Mouse (Mus musculus) stomach, embryonic 15.5 days (tissue): Measurements from ENCODE around the gene Rftn1. TPM values are rescaled to one million over a fixed set of nuclear protein-coding genes. Genes with fewer than 3 reads are reported as not detected.

ENCODE experiments used
- ATAC-seq: fragments of 200-750 bp; cut with Nextera tagmentation; 2 replicates; pipeline ENCODE4 v1.8.0; 2017; ENCODE audit warnings: low read depth, moderate number of reproducible peaks, moderate TSS enrichment; ENCODE audit not compliant: insufficient read depth, low FRiP score
- H3K27ac ChIP-seq: fragments of 300-500 bp; sonication (generic); 2 replicates; pipeline ENCODE4 v1.5.1; 2015; ENCODE audit warnings: mild to moderate bottlenecking, inconsistent platforms
- H3K27me3 ChIP-seq: fragments of 300-500 bp; sonication (generic); replicated peaks from 2 replicates; pipeline ENCODE4 v1.6.1; 2015; ENCODE audit warnings: inconsistent platforms
- H3K36me3 ChIP-seq: fragments of 300-500 bp; sonication (generic); 2 replicates; pipeline ENCODE4 v1.6.1; 2015; ENCODE audit warnings: inconsistent platforms
- H3K4me1 ChIP-seq: fragments of 300-500 bp; sonication (generic); 2 replicates; pipeline ENCODE4 v1.6.1; 2015; ENCODE audit warnings: inconsistent platforms
- H3K4me2 ChIP-seq: fragments of 300-500 bp; sonication (generic); 2 replicates; pipeline ENCODE4 v1.6.1; 2015; ENCODE audit warnings: mild to moderate bottlenecking, inconsistent platforms
- H3K4me3 ChIP-seq: fragments of 300-500 bp; sonication (generic); replicated peaks from 2 replicates; pipeline ENCODE4 v1.5.1; 2015; ENCODE audit warnings: inconsistent platforms
- H3K9ac ChIP-seq: fragments of 300-500 bp; sonication (generic); 2 replicates; pipeline ENCODE4 v1.6.1; 2015; ENCODE audit warnings: inconsistent platforms
- H3K9me3 ChIP-seq: fragments of 300-500 bp; sonication (generic); 2 replicates; pipeline ENCODE4 v1.6.1; 2016; ENCODE audit warnings: inconsistent platforms
- WGBS: fragments of 180-500 bp; shearing (Covaris S2); methylation state at CpG from one replicate; pipeline ENCODE4 v1.1.7; 2015; 5-methylcytosine and 5-hydroxymethylcytosine counted together
- polyA plus RNA-seq: library from polyadenylated mRNA; unstranded; fragments of >200 nt; fragmentation: Nextera tagmentation; extraction: Ambion mirVana; gene quantifications from 2 replicates; pipeline ENCODE4 v1.2.1, GENCODE M21; 2015

Rftn1 gene
- polyA plus RNA-seq, 1 experiment from 2014 or later = 11.4 TPM

- Histone ChIP-seq H3K4me3 (no peak overlapping the region), H3K27me3 (no peaks in the 10 kb centered on the region), H3K36me3 (no peaks in the 10 kb centered on the region), H3K4me2 (no peak overlapping the region), H3K27ac (no peak overlapping the region), H3K9ac (no peak overlapping the region), H3K9me3 (no peaks in the 10 kb centered on the region), H3K4me1 (no peaks in the 10 kb centered on the region)
- WGBS = 78% methylated on average over 1 of the region's 1 CpGs
- no peak for ATAC-seq
Observed at GRCm38 (mm10) chr17:49972164-49972563, 218.3 kb downstream of the Rftn1 start.

- Histone ChIP-seq H3K27ac (no peak overlapping the region), H3K4me3 (no peak overlapping the region), H3K27me3 (no peaks in the 10 kb centered on the region), H3K36me3 (no peaks in the 10 kb centered on the region), H3K4me1 (no peaks in the 10 kb centered on the region), H3K9me3 (no peaks in the 10 kb centered on the region), H3K9ac (no peak overlapping the region), H3K4me2 (no peak overlapping the region)
- ATAC-seq = no peak
Observed at GRCm38 (mm10) chr17:49971057-49971456, 219.4 kb downstream of the Rftn1 start.

GRCm38 (mm10) chr17:49968467-49969207, 221.8 kb downstream of the Rftn1 start:
- peak; percentile 71; the same call in 1 of the 2 replicates for ATAC-seq
- H3K9ac ChIP-seq = no peak overlapping the region
- no peaks in the 10 kb centered on the region for H3K27me3 ChIP-seq
- no peak overlapping the region for H3K27ac ChIP-seq
- no peak overlapping the region for H3K4me2 ChIP-seq
- no peaks in the 10 kb centered on the region for H3K4me1 ChIP-seq
- H3K9me3 ChIP-seq = no peaks in the 10 kb centered on the region
- H3K4me3 ChIP-seq = no peak overlapping the region
- WGBS = 56% methylated on average over 9 of the region's 9 CpGs
- H3K36me3 ChIP-seq = no peaks in the 10 kb centered on the region

GRCm38 (mm10) chr17:49965846-49966762, 224.4 kb downstream of the Rftn1 start:
- no peak for ATAC-seq
- no peak overlapping the region for H3K4me3 ChIP-seq

GRCm38 (mm10) chr17:49965035-49965434, 225.4 kb downstream of the Rftn1 start:
- 76% methylated on average over 7 of the region's 7 CpGs for WGBS

More at GRCm38 (mm10) chr17:49965846-49966762, 224.4 kb downstream of the Rftn1 start:
- H3K9me3 ChIP-seq = no peaks in the 10 kb centered on the region
- H3K36me3 ChIP-seq = no peaks in the 10 kb centered on the region
- no peaks in the 10 kb centered on the region for H3K27me3 ChIP-seq
- H3K4me1 ChIP-seq = no peaks in the 10 kb centered on the region
- H3K9ac ChIP-seq = no peak overlapping the region
- no peak overlapping the region for H3K27ac ChIP-seq
- no peak overlapping the region for H3K4me2 ChIP-seq
- 78% methylated on average over 17 of the region's 17 CpGs for WGBS

GRCm38 (mm10) chr17:49964471-49964870, 226.0 kb downstream of the Rftn1 start:
- Histone ChIP-seq H3K36me3 (no peaks in the 10 kb centered on the region), H3K9ac (no peak overlapping the region), H3K4me3 (no peak overlapping the region), H3K27me3 (no peaks in the 10 kb centered on the region), H3K4me2 (no peak overlapping the region), H3K27ac (no peak overlapping the region), H3K9me3 (no peaks in the 10 kb centered on the region), H3K4me1 (no peaks in the 10 kb centered on the region)
- 90% methylated on average over 6 of the region's 6 CpGs for WGBS
- ATAC-seq = no peak

More at GRCm38 (mm10) chr17:49965035-49965434, 225.4 kb downstream of the Rftn1 start:
- no peak overlapping the region for H3K27ac ChIP-seq
- no peaks in the 10 kb centered on the region for H3K9me3 ChIP-seq
- no peaks in the 10 kb centered on the region for H3K27me3 ChIP-seq
- no peak overlapping the region for H3K4me2 ChIP-seq
- H3K4me3 ChIP-seq = no peak overlapping the region
- no peaks in the 10 kb centered on the region for H3K4me1 ChIP-seq
- no peaks in the 10 kb centered on the region for H3K36me3 ChIP-seq
- H3K9ac ChIP-seq = no peak overlapping the region
- ATAC-seq = no peak

GRCm38 (mm10) chr17:49959021-49959420, 231.5 kb downstream of the Rftn1 start:
- H3K36me3 ChIP-seq = no peaks in the 10 kb centered on the region
- H3K4me3 ChIP-seq = no peak overlapping the region
- H3K27ac ChIP-seq = no peak overlapping the region
- no peak overlapping the region for H3K4me2 ChIP-seq
- no peaks in the 10 kb centered on the region for H3K4me1 ChIP-seq
- H3K9ac ChIP-seq = no peak overlapping the region
- no peaks in the 10 kb centered on the region for H3K27me3 ChIP-seq
- no peaks in the 10 kb centered on the region for H3K9me3 ChIP-seq
- ATAC-seq = no peak

GRCm38 (mm10) chr17:49951856-49952607, 238.4 kb downstream of the Rftn1 start:
- Histone ChIP-seq H3K36me3 (no peaks in the 10 kb centered on the region), H3K4me1 (peaks cover 6% of the 10 kb centered on the region; the same call in 1 of the 2 replicates), H3K4me2 (peak overlapping the region; percentile 44), H3K27ac (peak overlapping the region; percentile 46; the same call in 1 of the 2 replicates), H3K9ac (no peak overlapping the region), H3K4me3 (peak overlapping the region; percentile 4; the same call in 1 of the 2 replicates), H3K9me3 (no peaks in the 10 kb centered on the region), H3K27me3 (no peaks in the 10 kb centered on the region)
- no peak for ATAC-seq
- 46% methylated on average over 22 of the region's 22 CpGs for WGBS

GRCm38 (mm10) chr17:49951491-49951855, 239.0 kb downstream of the Rftn1 start:
- H3K36me3 ChIP-seq = no peaks in the 10 kb centered on the region
- H3K9ac ChIP-seq = no peak overlapping the region
- WGBS = 9% methylated on average over 7 of the region's 7 CpGs
- peak overlapping the region; percentile 44; the same call in 1 of the 2 replicates for H3K4me2 ChIP-seq
- ATAC-seq = no peak
- H3K9me3 ChIP-seq = no peaks in the 10 kb centered on the region
- no peaks in the 10 kb centered on the region for H3K27me3 ChIP-seq
- peaks cover 6% of the 10 kb centered on the region; the same call in 1 of the 2 replicates for H3K4me1 ChIP-seq
- H3K27ac ChIP-seq = no peak overlapping the region
- no peak overlapping the region; the same call in 1 of the 2 replicates for H3K4me3 ChIP-seq

GRCm38 (mm10) chr17:49942674-49943073, 247.8 kb downstream of the Rftn1 start:
- Histone ChIP-seq H3K36me3 (no peaks in the 10 kb centered on the region), H3K27me3 (no peaks in the 10 kb centered on the region), H3K9me3 (no peaks in the 10 kb centered on the region), H3K27ac (no peak overlapping the region), H3K4me1 (no peaks in the 10 kb centered on the region), H3K4me3 (no peak overlapping the region), H3K9ac (no peak overlapping the region), H3K4me2 (no peak overlapping the region)
- 61% methylated on average over 6 of the region's 6 CpGs for WGBS
- no peak for ATAC-seq
